Mouse (Mus musculus): ENCODE data around the gene Nmrk2. TPM values are rescaled to one million over a fixed set of nuclear protein-coding genes. Genes with fewer than 3 reads are reported as not detected.
"Not testable (repeated sequence)": the region's sequence is repeated elsewhere in the genome, so short reads cannot be mapped to it uniquely, and the experiment has no call there.

Nmrk2 gene
- polyA plus RNA-seq, 1 experiment from 2014 or later, result not detected

DNA sequence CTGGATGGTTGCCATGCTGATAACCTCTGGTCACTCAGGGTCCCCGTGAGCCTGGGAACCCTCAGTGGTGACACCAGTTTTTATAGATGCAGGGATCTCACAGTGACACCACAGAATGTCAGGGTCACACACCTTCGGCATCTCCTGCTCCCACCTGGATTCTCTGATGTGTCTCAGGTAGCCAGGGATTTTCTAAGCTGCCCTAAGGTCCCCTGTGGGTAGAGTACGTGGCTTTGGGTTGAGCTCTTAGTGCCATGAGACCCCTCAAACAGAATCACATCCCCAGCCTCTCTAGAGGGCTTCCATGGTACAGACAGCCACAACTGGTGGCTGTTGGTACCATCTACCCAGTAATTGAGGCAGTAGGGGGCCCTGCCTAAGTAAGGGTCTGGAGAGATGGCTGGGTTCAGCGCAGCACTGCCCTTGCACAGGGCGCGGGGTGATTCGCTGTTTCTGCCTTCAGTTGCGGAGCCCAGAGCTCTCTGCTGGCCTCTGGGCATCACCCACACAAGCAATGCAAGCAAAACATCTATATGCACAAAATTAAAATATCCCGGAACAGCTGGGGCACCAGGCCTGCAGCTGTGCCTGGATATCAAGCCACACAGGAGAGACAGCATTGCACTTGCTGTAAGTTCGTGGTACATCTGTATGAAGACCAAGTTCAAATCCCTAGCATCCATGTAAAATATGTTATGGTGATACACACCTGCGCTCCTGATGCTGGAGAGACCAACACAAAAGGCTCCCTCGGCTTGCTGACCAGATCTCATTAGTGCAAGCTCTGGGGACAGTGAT lies 34.8 kb upstream of the Nmrk2 start:
- WGBS, result 86% methylated on average over 12 of the region's 12 CpGs
- no peak overlapping the region for H3K4me3 ChIP-seq (ENCODE audit: low read length)
- peaks cover 17% of the 10 kb centered on the region for H3K4me1 ChIP-seq (ENCODE audit: insufficient read depth, low read length)
- ATAC-seq (ENCODE audit: low FRiP score, low TSS enrichment), result no peak
- H3K27ac ChIP-seq (ENCODE audit: low read length), result no peak overlapping the region
- H3K9ac ChIP-seq (replicated peaks; ENCODE audit: low read length), result no peak overlapping the region
- no peaks in the 10 kb centered on the region for H3K9me3 ChIP-seq (ENCODE audit: low read length)
- H3K36me3 ChIP-seq (ENCODE audit: insufficient read depth, low read length), result no peaks in the 10 kb centered on the region
- H3K27me3 ChIP-seq (ENCODE audit: insufficient read depth, low read length), result peaks cover 21% of the 10 kb centered on the region
- no peak overlapping the region for H3K4me2 ChIP-seq (replicated peaks; ENCODE audit: low read depth, low read length)

DNA sequence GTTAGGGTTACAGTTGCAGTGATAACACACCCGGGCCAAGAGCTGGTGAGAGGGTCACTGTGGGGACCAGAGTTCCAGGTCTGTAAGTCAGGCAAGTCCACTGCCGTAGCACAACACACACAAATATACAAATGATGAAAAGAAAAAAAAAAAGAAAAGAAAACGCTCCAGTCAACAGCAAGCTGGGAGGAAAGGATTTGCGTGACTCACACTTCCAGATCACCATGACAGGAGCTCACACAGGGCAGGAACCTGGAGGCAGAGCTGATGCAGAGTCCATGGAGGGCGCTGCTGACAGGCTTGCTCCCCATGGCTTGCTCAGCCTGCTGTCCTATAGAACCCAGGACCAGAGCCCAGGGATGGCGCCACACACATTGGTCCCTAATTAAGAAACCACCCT lies 32.4 kb upstream of the Nmrk2 start:
- Histone ChIP-seq H3K4me2 (replicated peaks; ENCODE audit: low read depth, low read length) (no peak overlapping the region), H3K4me1 (ENCODE audit: insufficient read depth, low read length) (peaks cover 17% of the 10 kb centered on the region), H3K9me3 (ENCODE audit: low read length) (no peaks in the 10 kb centered on the region), H3K27ac (ENCODE audit: low read length) (no peak overlapping the region), H3K9ac (replicated peaks; ENCODE audit: low read length) (no peak overlapping the region), H3K27me3 (ENCODE audit: insufficient read depth, low read length) (peaks cover 29% of the 10 kb centered on the region), H3K36me3 (ENCODE audit: insufficient read depth, low read length) (no peaks in the 10 kb centered on the region), H3K4me3 (ENCODE audit: low read length) (no peak overlapping the region)
- WGBS, result 75% methylated on average over 6 of the region's 6 CpGs
- ATAC-seq (ENCODE audit: low FRiP score, low TSS enrichment), result no peak

DNA sequence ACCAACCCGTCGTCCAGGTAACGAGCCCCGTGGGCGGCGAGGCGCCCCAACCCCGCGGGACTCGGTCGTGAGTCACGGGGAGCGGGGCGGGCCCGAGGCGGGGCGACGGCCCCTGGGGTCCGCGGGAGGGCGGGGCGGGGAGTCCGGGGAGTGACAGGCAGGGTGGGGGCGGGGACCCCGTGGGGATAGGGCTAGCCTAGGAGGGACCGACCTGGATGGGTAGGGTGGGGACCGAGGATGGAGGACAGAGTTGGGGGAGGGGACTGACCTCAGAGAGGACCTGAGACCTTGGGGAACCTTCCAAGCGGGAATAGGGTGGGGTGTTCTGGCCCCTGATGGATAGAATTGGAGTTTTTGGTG lies 31.4 kb upstream of the Nmrk2 start:
- Histone ChIP-seq H3K36me3 (ENCODE audit: insufficient read depth, low read length) (no peaks in the 10 kb centered on the region), H3K27me3 (ENCODE audit: insufficient read depth, low read length) (peaks cover 33% of the 10 kb centered on the region), H3K27ac (ENCODE audit: low read length) (no peak overlapping the region), H3K9ac (replicated peaks; ENCODE audit: low read length) (peak overlapping the region; percentile 83), H3K4me2 (replicated peaks; ENCODE audit: low read depth, low read length) (peak overlapping the region; percentile 79), H3K4me3 (ENCODE audit: low read length) (peak overlapping the region; percentile 81), H3K9me3 (ENCODE audit: low read length) (no peaks in the 10 kb centered on the region), H3K4me1 (ENCODE audit: insufficient read depth, low read length) (peaks cover 17% of the 10 kb centered on the region)
- ATAC-seq (ENCODE audit: low FRiP score, low TSS enrichment), result peak; percentile 78
- 0% methylated on average over 26 of the region's 28 CpGs for WGBS

DNA sequence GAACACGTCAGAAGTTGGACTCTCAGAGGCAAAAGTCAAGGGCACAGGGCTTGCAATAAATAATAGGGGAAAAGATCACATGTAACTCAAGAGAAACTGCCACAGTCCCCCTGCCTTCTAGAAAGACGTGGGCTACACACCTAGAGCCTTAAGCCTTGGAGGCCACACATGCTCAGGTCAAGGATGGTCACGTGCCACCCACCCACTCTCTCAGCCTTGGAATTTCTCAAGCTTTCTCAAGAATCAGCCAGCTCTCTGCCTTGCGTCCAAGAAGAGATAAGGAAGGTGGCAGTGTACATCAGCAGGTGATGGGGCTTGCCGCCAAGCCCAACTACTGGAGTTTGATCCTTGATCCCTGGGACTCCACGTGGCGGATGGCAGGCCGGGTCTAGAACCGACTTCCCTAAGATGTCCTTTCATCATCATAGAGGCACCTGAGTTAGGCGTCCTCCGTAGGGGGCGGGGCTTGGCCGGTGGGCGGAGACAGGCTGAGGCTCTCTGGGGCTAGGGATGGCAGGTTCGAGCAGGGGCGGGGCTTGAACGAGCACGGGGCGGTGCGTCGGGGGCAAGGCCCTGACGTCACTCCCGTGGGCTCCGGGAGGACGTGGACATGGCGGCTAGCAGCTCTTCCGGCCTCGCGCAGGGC lies 30.9 kb upstream of the Nmrk2 start, which contains the start of gene Zfr2:
Zfr2 (plus strand) TSS at position 576 of the 646 bp plus-strand sequence.
- Histone ChIP-seq H3K27ac (ENCODE audit: low read length) (no peak within 1 kb of the TSS), H3K4me1 (ENCODE audit: insufficient read depth, low read length) (peaks cover 17% of the 10 kb centered on the region), H3K4me3 (ENCODE audit: low read length) (peak within 1 kb of the TSS; percentile 81), H3K4me2 (replicated peaks; ENCODE audit: low read depth, low read length) (peak within 1 kb of the TSS; percentile 79), H3K9ac (replicated peaks; ENCODE audit: low read length) (peak within 1 kb of the TSS; percentile 83), H3K36me3 (ENCODE audit: insufficient read depth, low read length) (no peaks in the 10 kb centered on the region), H3K9me3 (ENCODE audit: low read length) (no peaks in the 10 kb centered on the region), H3K27me3 (ENCODE audit: insufficient read depth, low read length) (peaks cover 36% of the 10 kb centered on the region)
- WGBS, result 8% methylated on average over 29 of the region's 29 CpGs
- peak; percentile 87 for ATAC-seq (ENCODE audit: low FRiP score, low TSS enrichment)

DNA sequence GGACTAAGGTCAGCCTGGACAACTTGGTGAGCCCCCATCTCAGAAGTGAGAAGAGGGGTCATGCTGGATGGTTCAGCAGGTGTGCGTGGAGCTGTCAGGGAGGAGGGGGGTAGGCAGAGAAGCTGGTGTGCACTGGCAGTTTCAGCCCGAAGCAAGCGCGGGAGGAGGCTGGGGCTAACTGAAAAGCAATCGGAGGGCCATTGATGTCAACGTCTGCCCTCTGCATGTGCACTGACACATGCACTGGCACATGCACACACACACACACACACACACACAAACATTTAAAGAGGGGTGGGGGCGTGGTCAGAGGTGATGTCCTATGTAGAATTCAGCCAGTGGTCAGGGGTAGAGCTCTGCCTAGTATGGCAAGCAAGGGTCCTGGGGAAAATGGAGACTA lies 29.6 kb upstream of the Nmrk2 start:
- H3K4me1 ChIP-seq (ENCODE audit: insufficient read depth, low read length), result peaks cover 17% of the 10 kb centered on the region
- no peak overlapping the region for H3K27ac ChIP-seq (ENCODE audit: low read length)
- H3K4me3 ChIP-seq (ENCODE audit: low read length), result no peak overlapping the region
- ATAC-seq (ENCODE audit: low FRiP score, low TSS enrichment), result no peak
- no peak overlapping the region for H3K9ac ChIP-seq (replicated peaks; ENCODE audit: low read length)
- 55% methylated on average over 7 of the region's 7 CpGs for whole genome bisulfite sequencing
- H3K36me3 ChIP-seq (ENCODE audit: insufficient read depth, low read length), result no peaks in the 10 kb centered on the region
- H3K4me2 ChIP-seq (replicated peaks; ENCODE audit: low read depth, low read length), result no peak overlapping the region
- peaks cover 36% of the 10 kb centered on the region for H3K27me3 ChIP-seq (ENCODE audit: insufficient read depth, low read length)
- H3K9me3 ChIP-seq (ENCODE audit: low read length), result no peaks in the 10 kb centered on the region

DNA sequence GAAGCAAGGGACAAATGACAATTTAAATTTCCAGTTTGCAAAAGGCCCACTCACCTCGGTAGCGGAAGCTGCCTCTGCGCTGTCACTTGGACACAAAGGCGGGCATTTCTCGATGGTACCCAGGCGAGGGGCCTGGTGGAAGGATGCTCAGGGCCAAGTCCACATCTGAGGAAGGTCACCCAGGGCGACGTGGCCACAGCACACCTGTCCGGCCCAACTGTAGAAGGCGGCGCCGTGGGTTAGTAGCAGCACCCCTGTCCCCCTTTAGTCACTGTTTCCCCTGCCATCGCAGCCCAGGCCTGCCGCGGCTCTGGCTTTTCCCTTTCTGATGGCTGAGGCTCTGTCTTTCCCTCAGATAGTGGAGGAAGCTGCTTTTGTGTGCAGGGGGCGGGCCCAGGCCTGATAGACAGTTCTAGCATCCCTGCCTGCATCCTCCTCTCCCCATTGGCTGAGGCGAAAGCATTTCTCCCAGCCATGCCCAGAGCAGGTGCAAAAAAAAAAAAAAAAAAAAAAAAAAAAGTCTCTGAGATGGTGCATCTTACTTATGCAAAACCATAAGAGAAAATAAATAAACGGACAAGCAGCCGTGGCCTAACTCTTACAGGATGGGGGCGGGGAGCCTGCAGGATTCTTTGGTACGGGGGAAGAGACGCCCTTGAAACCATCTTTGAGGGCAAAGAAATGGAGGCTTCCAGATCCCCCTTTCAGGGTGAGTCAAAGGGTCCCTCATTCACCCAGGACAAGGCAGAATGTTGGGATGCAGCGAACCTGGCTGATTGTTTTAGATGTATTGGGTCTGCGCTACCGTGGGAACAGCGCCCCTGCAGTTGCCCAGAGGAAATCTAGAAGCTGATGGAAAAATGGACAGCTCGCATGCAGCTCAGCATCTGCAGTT lies 28.8 kb upstream of the Nmrk2 start, which contains the start of gene Atcay:
Atcay (minus strand) TSS at position 396 of the 895 bp plus-strand sequence.
- 6% methylated on average over 27 of the region's 27 CpGs for WGBS
- Histone ChIP-seq H3K4me1 (ENCODE audit: insufficient read depth, low read length) (peaks cover 17% of the 10 kb centered on the region), H3K27ac (ENCODE audit: low read length) (no peak within 1 kb of the TSS), H3K4me3 (ENCODE audit: low read length) (peak within 1 kb of the TSS; percentile 21), H3K27me3 (ENCODE audit: insufficient read depth, low read length) (peaks cover 36% of the 10 kb centered on the region), H3K4me2 (replicated peaks; ENCODE audit: low read depth, low read length) (peak within 1 kb of the TSS; percentile 44), H3K9ac (replicated peaks; ENCODE audit: low read length) (no peak within 1 kb of the TSS), H3K9me3 (ENCODE audit: low read length) (no peaks in the 10 kb centered on the region), H3K36me3 (ENCODE audit: insufficient read depth, low read length) (no peaks in the 10 kb centered on the region)
- ATAC-seq (ENCODE audit: low FRiP score, low TSS enrichment), result no peak

DNA sequence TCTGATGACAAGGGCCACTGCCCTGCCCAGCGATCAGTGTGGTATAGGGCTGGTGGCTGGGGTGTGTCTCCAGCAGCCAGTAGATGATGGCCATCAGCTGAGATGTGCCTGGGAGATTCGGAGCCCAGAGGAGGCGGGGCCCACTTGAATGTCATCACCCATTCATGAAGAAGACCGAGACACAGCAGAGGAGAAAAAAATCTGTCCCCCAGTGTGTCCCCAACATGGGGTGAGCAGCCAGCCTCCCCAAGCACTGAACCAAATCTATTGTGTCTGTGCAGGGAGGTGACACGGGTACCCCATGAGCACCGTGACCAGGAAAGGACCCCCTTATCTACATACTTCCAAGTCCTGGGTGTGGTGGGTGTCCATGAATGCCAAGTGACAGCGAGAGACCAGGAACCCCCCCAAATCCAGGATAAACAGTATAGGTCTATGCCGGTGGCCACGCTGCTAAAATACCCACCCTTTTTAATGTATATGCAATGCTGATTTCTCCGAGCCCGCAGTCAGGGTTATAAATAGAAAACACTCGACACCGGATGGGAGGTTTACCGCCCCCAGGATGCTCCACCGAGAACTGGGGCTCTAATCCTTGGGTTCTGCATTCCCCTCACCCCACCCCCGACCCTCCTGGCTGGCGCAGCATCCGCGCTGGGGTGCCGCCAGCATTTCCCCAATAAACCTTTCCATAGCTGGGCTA lies 28.0 kb upstream of the Nmrk2 start:
- H3K36me3 ChIP-seq (ENCODE audit: insufficient read depth, low read length), result no peaks in the 10 kb centered on the region
- 0 out of 2 replicates have a peak overlapping the region, but pooled peaks have one; percentile 10 for H3K4me2 ChIP-seq (replicated peaks; ENCODE audit: low read depth, low read length)
- H3K9me3 ChIP-seq (ENCODE audit: low read length), result no peaks in the 10 kb centered on the region
- H3K27me3 ChIP-seq (ENCODE audit: insufficient read depth, low read length), result peaks cover 36% of the 10 kb centered on the region
- ATAC-seq (ENCODE audit: low FRiP score, low TSS enrichment), result no peak
- WGBS, result 11% methylated on average over 20 of the region's 20 CpGs
- no peak overlapping the region for H3K9ac ChIP-seq (replicated peaks; ENCODE audit: low read length)
- H3K4me1 ChIP-seq (ENCODE audit: insufficient read depth, low read length), result peaks cover 17% of the 10 kb centered on the region
- no peak overlapping the region for H3K4me3 ChIP-seq (ENCODE audit: low read length)
- H3K27ac ChIP-seq (ENCODE audit: low read length), result no peak overlapping the region

DNA sequence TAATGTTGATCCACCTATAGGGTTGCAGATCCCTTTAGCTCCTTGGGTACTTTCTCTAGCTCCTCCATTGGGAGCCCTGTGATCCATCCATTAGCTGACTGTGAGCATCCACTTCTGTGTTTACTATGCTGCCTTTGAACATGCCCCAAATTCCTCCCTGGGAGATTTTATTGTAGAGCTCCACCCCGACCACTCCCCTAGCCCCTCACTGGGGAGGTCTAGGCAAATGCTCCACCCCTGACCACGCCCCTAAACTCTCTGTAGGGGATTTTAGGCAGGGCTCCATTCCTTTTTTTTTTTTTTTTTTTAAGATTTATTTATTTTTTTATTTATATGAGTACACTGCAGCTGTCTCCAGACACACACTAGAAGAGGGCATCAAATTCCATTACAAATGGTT lies 21.9 kb upstream of the Nmrk2 start:
- H3K9me3 ChIP-seq (ENCODE audit: low read length); H3K4me1 ChIP-seq (ENCODE audit: insufficient read depth, low read length); ATAC-seq (ENCODE audit: low FRiP score, low TSS enrichment); H3K9ac ChIP-seq (replicated peaks; ENCODE audit: low read length); H3K27ac ChIP-seq (ENCODE audit: low read length); H3K36me3 ChIP-seq (ENCODE audit: insufficient read depth, low read length); H3K4me3 ChIP-seq (ENCODE audit: low read length); H3K4me2 ChIP-seq (replicated peaks; ENCODE audit: low read depth, low read length): not testable (repeated sequence)
- peaks cover 12% of the 10 kb centered on the region; the same call in 1 of the 2 replicates for H3K27me3 ChIP-seq (ENCODE audit: insufficient read depth, low read length)
- 42% methylated on average over 2 of the region's 2 CpGs for WGBS

DNA sequence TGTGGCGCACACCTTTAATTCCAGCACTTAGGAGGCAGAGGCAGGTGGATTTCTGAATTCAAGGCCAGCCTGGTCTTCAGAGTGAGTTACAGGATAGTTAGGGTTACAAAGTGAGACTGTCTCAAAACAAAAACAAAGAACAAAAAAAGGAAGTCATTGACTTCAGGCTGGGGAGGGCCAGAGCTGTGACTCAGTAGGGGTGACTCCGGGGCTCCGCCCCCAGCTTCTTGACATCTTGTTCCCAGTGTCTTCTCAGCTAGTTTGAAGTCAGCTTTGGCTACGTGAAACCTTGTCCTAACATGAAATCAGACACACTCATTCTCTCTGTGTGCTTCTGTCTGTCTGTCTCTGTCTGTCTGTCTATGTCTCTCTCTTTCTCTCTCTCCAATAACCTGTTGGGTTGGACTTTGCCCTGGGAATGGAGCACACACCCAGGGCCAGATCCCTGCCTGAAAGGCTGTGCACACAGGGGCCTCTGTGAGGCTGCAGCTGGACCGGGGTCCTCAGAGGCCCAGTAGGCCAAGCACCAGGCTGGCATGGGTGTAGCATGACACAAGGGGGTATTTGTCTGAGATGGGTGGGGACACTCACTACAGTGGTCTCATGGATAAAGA lies 19.7 kb upstream of the Nmrk2 start:
- 82% methylated on average over 5 of the region's 5 CpGs for WGBS
- ATAC-seq (ENCODE audit: low FRiP score, low TSS enrichment), result no peak

More for the DNA sequence above, 19.7 kb upstream of the Nmrk2 start:
- Histone ChIP-seq H3K4me2 (replicated peaks; ENCODE audit: low read depth, low read length) (no peak overlapping the region), H3K9me3 (ENCODE audit: low read length) (no peaks in the 10 kb centered on the region), H3K4me3 (ENCODE audit: low read length) (no peak overlapping the region), H3K27me3 (ENCODE audit: insufficient read depth, low read length) (peaks cover 7% of the 10 kb centered on the region; the same call in 1 of the 2 replicates), H3K27ac (ENCODE audit: low read length) (no peak overlapping the region), H3K9ac (replicated peaks; ENCODE audit: low read length) (no peak overlapping the region), H3K4me1 (ENCODE audit: insufficient read depth, low read length) (no peaks in the 10 kb centered on the region), H3K36me3 (ENCODE audit: insufficient read depth, low read length) (no peaks in the 10 kb centered on the region)
